Mouse (Mus musculus): ENCODE measurements around the gene Cxcl14.

Cxcl14 gene

GRCm38 (mm10) chr13:56289998-56290397 is 6.4 kb downstream of the Cxcl14 start:
- no peak for DNase-seq (ENCODE audit: low read depth, low spot score)

GRCm38 (mm10) chr13:56289261-56289660 is 7.1 kb downstream of the Cxcl14 start:
- DNase-seq (ENCODE audit: low read depth, low spot score): no peak

GRCm38 (mm10) chr13:56288601-56289000 is 7.8 kb downstream of the Cxcl14 start:
- DNase-seq (ENCODE audit: low read depth, low spot score): no peak

- DNase-seq (ENCODE audit: low read depth, low spot score): no peak
Measured at GRCm38 (mm10) chr13:56287091-56287490, 9.3 kb downstream of the Cxcl14 start.

- no peak for DNase-seq (ENCODE audit: low read depth, low spot score)
Measured at GRCm38 (mm10) chr13:56283321-56283720, 13.0 kb downstream of the Cxcl14 start.

GRCm38 (mm10) chr13:56280356-56280755 is 16.0 kb downstream of the Cxcl14 start:
- no peak for DNase-seq (ENCODE audit: low read depth, low spot score)

GRCm38 (mm10) chr13:56279439-56279838 is 16.9 kb downstream of the Cxcl14 start:
- DNase-seq (ENCODE audit: low read depth, low spot score): peak; percentile 36

- no peak for DNase-seq (ENCODE audit: low read depth, low spot score)
Measured at GRCm38 (mm10) chr13:56275171-56275570, 21.2 kb downstream of the Cxcl14 start.

GRCm38 (mm10) chr13:56270124-56270523 is 26.2 kb downstream of the Cxcl14 start:
- DNase-seq (ENCODE audit: low read depth, low spot score): no peak

GRCm38 (mm10) chr13:56267396-56267795 is 29.0 kb downstream of the Cxcl14 start:
- no peak for DNase-seq (ENCODE audit: low read depth, low spot score)

GRCm38 (mm10) chr13:56266435-56266834 is 29.9 kb downstream of the Cxcl14 start:
- DNase-seq (ENCODE audit: low read depth, low spot score): peak; percentile 43

GRCm38 (mm10) chr13:56265661-56266060 is 30.7 kb downstream of the Cxcl14 start:
- DNase-seq (ENCODE audit: low read depth, low spot score): no peak

- DNase-seq (ENCODE audit: low read depth, low spot score): no peak
Measured at GRCm38 (mm10) chr13:56262269-56262668, 34.1 kb downstream of the Cxcl14 start.

- DNase-seq (ENCODE audit: low read depth, low spot score): no peak
Measured at GRCm38 (mm10) chr13:56260344-56260780, 36.0 kb downstream of the Cxcl14 start.

GRCm38 (mm10) chr13:56259926-56260250 is 36.5 kb downstream of the Cxcl14 start:
- no peak for DNase-seq (ENCODE audit: low read depth, low spot score)

GRCm38 (mm10) chr13:56259021-56259925 is 37.1 kb downstream of the Cxcl14 start:
- DNase-seq (ENCODE audit: low read depth, low spot score): no peak

GRCm38 (mm10) chr13:56258196-56259020 is 37.9 kb downstream of the Cxcl14 start:
- no peak for DNase-seq (ENCODE audit: low read depth, low spot score)

- DNase-seq (ENCODE audit: low read depth, low spot score): no peak
Measured at GRCm38 (mm10) chr13:56257469-56258153, 38.7 kb downstream of the Cxcl14 start.

GRCm38 (mm10) chr13:56256716-56257299 is 39.5 kb downstream of the Cxcl14 start:
- no peak for DNase-seq (ENCODE audit: low read depth, low spot score)

GRCm38 (mm10) chr13:56253379-56253778 is 43.0 kb downstream of the Cxcl14 start:
- no peak for DNase-seq (ENCODE audit: low read depth, low spot score)

- DNase-seq (ENCODE audit: low read depth, low spot score): no peak
Measured at GRCm38 (mm10) chr13:56252783-56253182, 43.6 kb downstream of the Cxcl14 start.
